Mouse (Mus musculus) gastrocnemius, postnatal 25 days (tissue): ENCODE measurements at regions not wholly inside any gene's neighbourhood (a gene's known extent, or its start where the extent isn't known, plus 50 kb on each side); places are given as distances from the start of the nearest gene placed in this dataset.
A peak's percentile ranks its signal among the peaks of the same experiment; 100 is the strongest.

Source experiments
- DNase-seq: peaks from one replicate; pipeline ENCODE4 v3.0.0; 2022

DNA sequence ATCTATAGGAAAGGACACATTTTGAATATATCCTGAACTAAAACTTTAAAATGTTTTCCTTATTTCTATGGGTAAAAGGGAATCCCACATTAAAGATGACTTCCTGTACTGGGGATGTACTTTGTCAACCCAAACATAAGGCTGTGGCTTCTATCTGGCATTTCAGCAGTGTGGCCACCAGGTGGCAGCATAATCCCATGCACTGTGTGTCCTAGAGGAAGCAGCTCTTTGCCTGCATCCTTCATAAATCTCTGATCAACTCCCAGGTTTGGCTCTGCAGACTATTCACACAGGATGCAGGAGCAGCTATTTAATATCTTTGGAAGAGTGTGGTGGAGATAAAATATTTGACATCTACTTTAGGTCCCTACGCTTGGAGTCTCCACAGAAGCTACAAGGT, 59.1 kb downstream of the Bmp15 start:
- peak; percentile 8 for DNase-seq

DNA sequence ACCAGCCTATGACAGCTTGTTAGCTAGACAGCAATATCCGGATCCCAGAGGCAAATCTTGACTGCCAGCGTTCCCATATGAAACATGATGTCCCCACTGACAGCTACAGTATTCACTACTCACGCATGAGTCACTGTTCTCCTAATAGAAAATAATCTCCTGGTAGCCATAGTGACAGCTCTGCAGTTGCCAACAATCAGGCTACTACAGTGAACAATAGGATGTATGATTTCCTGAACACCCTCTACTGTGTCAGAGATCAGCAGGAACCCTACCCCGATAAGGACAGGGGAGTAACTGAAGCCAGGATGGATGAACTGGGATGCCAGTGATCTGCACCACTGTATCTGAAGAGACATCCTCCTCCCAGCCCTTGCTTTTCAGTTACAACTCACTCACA, 62.0 kb downstream of the Bmp15 start:
- DNase-seq, result no peak

GRCm38 (mm10) chrX:6254058-6254457, 66.5 kb downstream of the Bmp15 start:
- DNase-seq, result no peak

GRCm38 (mm10) chrX:6252873-6253272, 67.6 kb downstream of the Bmp15 start:
- DNase-seq, result no peak
